Mouse (Mus musculus): Measurements from ENCODE around the gene Pcbp1. TPM values are rescaled to one million over a fixed set of nuclear protein-coding genes. Genes with fewer than 3 reads are reported as not detected.

Pcbp1 gene
- polyA plus RNA-seq, 1 experiment = 314 TPM

GRCm38 (mm10) chr6:86485943-86486640 is 40.0 kb downstream of the Pcbp1 start:
- Histone ChIP-seq H3K27ac (ENCODE audit: insufficient read depth, low read depth, low read length) (no peak overlapping the region), H3K4me1 (ENCODE audit: control insufficient read depth, insufficient read depth, insufficient read length, low read length) (peaks cover 20% of the 10 kb centered on the region), H3K27me3 (ENCODE audit: control insufficient read depth, insufficient read depth, low read length) (no peaks in the 10 kb centered on the region), H3K4me3 (ENCODE audit: low read depth, low read length) (no peak overlapping the region), H3K36me3 (ENCODE audit: control insufficient read depth, insufficient read depth, low read length) (no peaks in the 10 kb centered on the region)
- TF ChIP-seq CTCF (IDR thresholded peaks at IDR 0.05; ENCODE audit: extremely low read depth, insufficient read length, insufficient replicate concordance, low read depth, low read length) (no peak), POLR2A (IDR thresholded peaks at IDR 0.05; ENCODE audit: low read depth, low read length) (no peak)
- 65% methylated on average over 7 of the region's 7 CpGs for WGBS

GRCm38 (mm10) chr6:86481871-86482270 is 44.2 kb downstream of the Pcbp1 start:
- Histone ChIP-seq H3K4me3 (ENCODE audit: low read depth, low read length) (no peak overlapping the region), H3K4me1 (ENCODE audit: control insufficient read depth, insufficient read depth, insufficient read length, low read length) (peaks cover 9% of the 10 kb centered on the region; the same call in 1 of the 2 replicates), H3K36me3 (ENCODE audit: control insufficient read depth, insufficient read depth, low read length) (no peaks in the 10 kb centered on the region), H3K27me3 (ENCODE audit: control insufficient read depth, insufficient read depth, low read length) (no peaks in the 10 kb centered on the region), H3K27ac (ENCODE audit: insufficient read depth, low read depth, low read length) (peak overlapping the region; percentile 24; the same call in 1 of the 2 replicates)
- 45% methylated on average over 5 of the region's 5 CpGs for WGBS
- no peak for TF ChIP-seq CTCF (IDR thresholded peaks at IDR 0.05; ENCODE audit: extremely low read depth, insufficient read length, insufficient replicate concordance, low read depth, low read length)
- no peak for TF ChIP-seq POLR2A (IDR thresholded peaks at IDR 0.05; ENCODE audit: low read depth, low read length)

- WGBS = 52% methylated on average over 9 of the region's 9 CpGs
Measured at GRCm38 (mm10) chr6:86480189-86480831, 45.8 kb downstream of the Pcbp1 start.

GRCm38 (mm10) chr6:86479816-86480188 is 46.3 kb downstream of the Pcbp1 start:
- no peak overlapping the region; the same call in 1 of the 2 replicates for H3K27ac ChIP-seq (ENCODE audit: insufficient read depth, low read depth, low read length)
- H3K4me1 ChIP-seq (ENCODE audit: control insufficient read depth, insufficient read depth, insufficient read length, low read length) = peaks cover 9% of the 10 kb centered on the region; the same call in 1 of the 2 replicates
- H3K27me3 ChIP-seq (ENCODE audit: control insufficient read depth, insufficient read depth, low read length) = no peaks in the 10 kb centered on the region
- no peak overlapping the region for H3K4me3 ChIP-seq (ENCODE audit: low read depth, low read length)
- TF ChIP-seq CTCF (IDR thresholded peaks at IDR 0.05; ENCODE audit: extremely low read depth, insufficient read length, insufficient replicate concordance, low read depth, low read length) (no peak), POLR2A (IDR thresholded peaks at IDR 0.05; ENCODE audit: low read depth, low read length) (no peak)
- no peaks in the 10 kb centered on the region for H3K36me3 ChIP-seq (ENCODE audit: control insufficient read depth, insufficient read depth, low read length)

More at GRCm38 (mm10) chr6:86480189-86480831, 45.8 kb downstream of the Pcbp1 start:
- H3K27me3 ChIP-seq (ENCODE audit: control insufficient read depth, insufficient read depth, low read length) = no peaks in the 10 kb centered on the region
- H3K36me3 ChIP-seq (ENCODE audit: control insufficient read depth, insufficient read depth, low read length) = no peaks in the 10 kb centered on the region
- peaks cover 9% of the 10 kb centered on the region; the same call in 1 of the 2 replicates for H3K4me1 ChIP-seq (ENCODE audit: control insufficient read depth, insufficient read depth, insufficient read length, low read length)
- peak overlapping the region; percentile 49 for H3K4me3 ChIP-seq (ENCODE audit: low read depth, low read length)
- TF ChIP-seq CTCF (IDR thresholded peaks at IDR 0.05; ENCODE audit: extremely low read depth, insufficient read length, insufficient replicate concordance, low read depth, low read length) (no peak), POLR2A (IDR thresholded peaks at IDR 0.05; ENCODE audit: low read depth, low read length) (no peak)
- peak overlapping the region; percentile 35 for H3K27ac ChIP-seq (ENCODE audit: insufficient read depth, low read depth, low read length)

GRCm38 (mm10) chr6:86479311-86479710 is 46.8 kb downstream of the Pcbp1 start:
- 80% methylated on average over 3 of the region's 3 CpGs for WGBS
- H3K27me3 ChIP-seq (ENCODE audit: control insufficient read depth, insufficient read depth, low read length) = no peaks in the 10 kb centered on the region
- no peak for TF ChIP-seq CTCF (IDR thresholded peaks at IDR 0.05; ENCODE audit: extremely low read depth, insufficient read length, insufficient replicate concordance, low read depth, low read length)
- no peak for TF ChIP-seq POLR2A (IDR thresholded peaks at IDR 0.05; ENCODE audit: low read depth, low read length)
- H3K27ac ChIP-seq (ENCODE audit: insufficient read depth, low read depth, low read length) = no peak overlapping the region
- H3K36me3 ChIP-seq (ENCODE audit: control insufficient read depth, insufficient read depth, low read length) = no peaks in the 10 kb centered on the region
- H3K4me3 ChIP-seq (ENCODE audit: low read depth, low read length) = no peak overlapping the region
- H3K4me1 ChIP-seq (ENCODE audit: control insufficient read depth, insufficient read depth, insufficient read length, low read length) = peaks cover 9% of the 10 kb centered on the region; the same call in 1 of the 2 replicates

- Histone ChIP-seq H3K4me1 (ENCODE audit: control insufficient read depth, insufficient read depth, insufficient read length, low read length) (peaks cover 12% of the 10 kb centered on the region), H3K27ac (ENCODE audit: insufficient read depth, low read depth, low read length) (peak overlapping the region; percentile 35), H3K27me3 (ENCODE audit: control insufficient read depth, insufficient read depth, low read length) (no peaks in the 10 kb centered on the region), H3K36me3 (ENCODE audit: control insufficient read depth, insufficient read depth, low read length) (no peaks in the 10 kb centered on the region), H3K4me3 (ENCODE audit: low read depth, low read length) (no peak overlapping the region)
- no peak for TF ChIP-seq POLR2A (IDR thresholded peaks at IDR 0.05; ENCODE audit: low read depth, low read length)
- 61% methylated on average over 5 of the region's 5 CpGs for WGBS
Measured at GRCm38 (mm10) chr6:86476931-86477330, 49.2 kb downstream of the Pcbp1 start.

DNA sequence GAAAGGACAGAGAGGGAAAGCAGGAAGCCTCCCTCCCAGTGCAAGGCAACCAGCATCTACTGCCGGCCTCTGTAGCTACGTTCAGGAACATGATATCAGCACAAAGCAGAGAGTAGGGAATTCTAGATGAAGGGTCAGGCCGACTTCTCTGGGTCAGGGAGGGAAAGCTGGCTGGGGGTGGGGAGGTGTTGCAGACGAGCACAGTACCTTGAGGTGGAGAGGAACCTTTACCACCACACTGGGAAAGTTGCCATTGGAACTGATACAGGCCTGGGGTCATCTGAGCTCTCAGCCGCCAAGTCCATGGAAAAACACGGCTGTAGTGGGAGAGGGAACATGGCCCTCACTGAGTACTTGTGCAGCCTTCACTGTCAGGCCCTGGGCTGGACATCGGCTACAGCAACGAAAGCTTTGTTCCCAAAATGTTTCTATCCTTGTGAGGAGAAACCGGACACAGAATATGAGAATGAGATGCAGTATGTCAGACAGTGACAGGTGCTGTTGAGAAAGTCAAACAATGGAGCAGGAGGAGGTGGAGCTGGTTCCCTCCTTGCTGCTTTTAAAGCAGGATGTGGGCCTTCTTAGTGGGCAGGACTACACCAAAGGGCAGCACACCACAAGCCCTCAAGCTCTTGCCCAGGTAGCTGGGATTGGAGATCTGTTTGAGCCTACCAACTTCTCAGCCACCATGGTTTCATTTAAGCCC is 50.5 kb downstream of the Pcbp1 start:
- H3K4me1 ChIP-seq (ENCODE audit: control insufficient read depth, insufficient read depth, insufficient read length, low read length) = peaks cover 14% of the 10 kb centered on the region
- H3K36me3 ChIP-seq (ENCODE audit: control insufficient read depth, insufficient read depth, low read length) = no peaks in the 10 kb centered on the region
- no peaks in the 10 kb centered on the region for H3K27me3 ChIP-seq (ENCODE audit: control insufficient read depth, insufficient read depth, low read length)
- WGBS = 61% methylated on average over 9 of the region's 9 CpGs
- no peak overlapping the region for H3K4me3 ChIP-seq (ENCODE audit: low read depth, low read length)
- H3K27ac ChIP-seq (ENCODE audit: insufficient read depth, low read depth, low read length) = peak overlapping the region; percentile 24
- no peak for TF ChIP-seq CTCF (IDR thresholded peaks at IDR 0.05; ENCODE audit: extremely low read depth, insufficient read length, insufficient replicate concordance, low read depth, low read length)
- TF ChIP-seq POLR2A (IDR thresholded peaks at IDR 0.05; ENCODE audit: low read depth, low read length) = no peak

Measured in small intestine, adult 2 months (tissue).